Comparison of ENCODE assay signal across 24 mouse cellular contexts in genomic region chr11:64139483-64139882, GRCm38 (mm10).
"Had no signal": no experiment of that assay in that cellular context is flagged by ENCODE, and none has a peak within 500 bp of the region (broad histone marks: within the 10 kb centered on the region; RNA-seq: fewer than 3 reads in every experiment).

No protein-coding gene starts in this region.

- H3K9me3 ChIP-seq: heart, embryonic 10.5 days; hindbrain, embryonic 13.5 days; hindbrain, embryonic 15.5 days; kidney, embryonic 15.5 days; limb, embryonic 15.5 days had no signal

- H3K27me3 ChIP-seq: heart, embryonic 12.5 days; hindbrain, embryonic 13.5 days; hindbrain, embryonic 15.5 days; kidney, embryonic 15.5 days; limb, embryonic 15.5 days had no signal

- DNase-seq: forebrain, postnatal 0 days; gastrocnemius, postnatal 14 days; gastrocnemius, postnatal 36 days; heart, adult 18-20 months; heart, postnatal 10 days; heart, postnatal 36 days; kidney, adult 11 months; kidney, adult 2 months; kidney, adult 9 months; kidney, postnatal 14 days; kidney, postnatal 36 days; layer of hippocampus, adult 9-11 months; layer of hippocampus, postnatal 36 days; left cerebral cortex, postnatal 4 days had no signal

- ATAC-seq: forebrain, postnatal 0 days; hindbrain, postnatal 0 days; intestine, embryonic 16.5 days had no signal

- H3K27ac ChIP-seq: heart, embryonic 10.5 days; hindbrain, embryonic 13.5 days; hindbrain, embryonic 15.5 days; hindbrain, postnatal 0 days; kidney, embryonic 15.5 days; kidney, postnatal 0 days; limb, embryonic 13.5 days; limb, embryonic 15.5 days had no signal

- H3K4me3 ChIP-seq: heart, embryonic 10.5 days; heart, embryonic 12.5 days; hindbrain, embryonic 13.5 days; hindbrain, embryonic 15.5 days; kidney, embryonic 15.5 days; limb, embryonic 13.5 days; limb, embryonic 15.5 days had no signal

- H3K4me1 ChIP-seq: heart, embryonic 10.5 days; heart, embryonic 12.5 days; hindbrain, embryonic 15.5 days; kidney, embryonic 15.5 days; limb, embryonic 13.5 days; limb, embryonic 15.5 days had no signal

- H3K36me3 ChIP-seq: heart, embryonic 10.5 days; heart, embryonic 12.5 days; hindbrain, embryonic 13.5 days; hindbrain, embryonic 15.5 days; kidney, embryonic 15.5 days; limb, embryonic 13.5 days; limb, embryonic 15.5 days had no signal

- H3K4me2 ChIP-seq: heart, embryonic 12.5 days; hindbrain, embryonic 13.5 days; hindbrain, embryonic 15.5 days; kidney, embryonic 15.5 days; limb, embryonic 13.5 days; limb, embryonic 15.5 days had no signal

- H3K9ac ChIP-seq: forebrain, postnatal 0 days; heart, embryonic 12.5 days; hindbrain, embryonic 13.5 days; hindbrain, embryonic 15.5 days; kidney, embryonic 15.5 days; limb, embryonic 13.5 days; limb, embryonic 15.5 days had no signal
